Mouse (Mus musculus) myocyte (in vitro differentiated cells): ENCODE data around the gene Dcaf1. TPM values are rescaled to one million over a fixed set of nuclear protein-coding genes. Genes with fewer than 3 reads are reported as not detected.

Source experiments
- H3K27me3 ChIP-seq: one replicate; pipeline ENCODE4 v1.6.1; 2011; ENCODE audit not compliant: control insufficient read depth, insufficient read depth, insufficient read length
- H3K36me3 ChIP-seq: one replicate; pipeline ENCODE4 v1.6.1; 2011; ENCODE audit not compliant: control insufficient read depth, insufficient read depth
- H3K4me2 ChIP-seq: one replicate; pipeline ENCODE4 v1.6.1; 2011; ENCODE audit warnings: low read depth, control low read depth
- H3K4me3 ChIP-seq: one replicate; pipeline ENCODE4 v1.5.1; 2011; ENCODE audit warnings: mild to moderate bottlenecking, control low read depth, moderate library complexity
- H3K79me2 ChIP-seq: one replicate; pipeline ENCODE4 v1.6.1; 2011; ENCODE audit not compliant: control insufficient read depth, insufficient read depth
- H3ac ChIP-seq: one replicate; pipeline ENCODE4 v1.6.1; 2011; ENCODE audit not compliant: control insufficient read depth, insufficient read length
- CEBPB ChIP-seq: IDR thresholded peaks from 2 replicates; pipeline ENCODE4 v1.6.1; 2011; ENCODE audit warnings: mild to moderate bottlenecking, moderate library complexity; ENCODE audit not compliant: poor library complexity, insufficient read depth, severe bottlenecking
- E2F4 ChIP-seq: IDR thresholded peaks from one replicate; pipeline ENCODE4 v1.6.1; 2011; ENCODE audit warnings: mild to moderate bottlenecking, control low read depth, moderate library complexity; ENCODE audit not compliant: insufficient read depth
- MAX ChIP-seq: IDR thresholded peaks from one replicate; pipeline ENCODE4 v1.6.1; 2011; ENCODE audit warnings: low read depth, mild to moderate bottlenecking, control low read depth
- MYOD1 ChIP-seq, 3 experiments: IDR thresholded peaks; one replicate each; pipeline ENCODE4 v1.6.1; 2011; ENCODE audit warnings: control low read depth in 2 of 3, low read depth in 2 of 3, mild to moderate bottlenecking in 2 of 3, moderate library complexity in 1 of 3; ENCODE audit not compliant: insufficient read length in 2 of 3, control insufficient read depth in 1 of 3
- MYOG ChIP-seq, 3 experiments: IDR thresholded peaks; one replicate each; pipeline ENCODE4 v1.6.1; 2011; ENCODE audit warnings: control low read depth in 2 of 3, low read depth in 2 of 3, mild to moderate bottlenecking in 2 of 3; ENCODE audit not compliant: insufficient read length in 2 of 3, control insufficient read depth in 1 of 3, insufficient read depth in 1 of 3
- POLR2A ChIP-seq: IDR thresholded peaks from one replicate; pipeline ENCODE4 v1.6.1; 2011; ENCODE audit warnings: low read depth, mild to moderate bottlenecking, control low read depth, moderate library complexity; ENCODE audit not compliant: insufficient read length
- POLR2AphosphoS2 ChIP-seq: IDR thresholded peaks from one replicate; pipeline ENCODE4 v1.6.1; 2011; ENCODE audit warnings: low read depth, control low read depth; ENCODE audit not compliant: insufficient read length
- REST ChIP-seq: IDR thresholded peaks from one replicate; pipeline ENCODE4 v1.6.1; 2011; ENCODE audit warnings: mild to moderate bottlenecking, control low read depth, moderate library complexity; ENCODE audit not compliant: insufficient read depth, insufficient read length
- SRF ChIP-seq: IDR thresholded peaks from one replicate; pipeline ENCODE4 v1.6.1; 2011; ENCODE audit warnings: low read depth; ENCODE audit not compliant: control insufficient read depth, insufficient read length
- TCF12 ChIP-seq: IDR thresholded peaks from one replicate; pipeline ENCODE4 v1.6.1; 2011; ENCODE audit warnings: mild to moderate bottlenecking, control low read depth; ENCODE audit not compliant: poor library complexity, insufficient read depth, severe bottlenecking
- TCF3 ChIP-seq: IDR thresholded peaks from one replicate; pipeline ENCODE4 v1.6.1; 2011; ENCODE audit warnings: low read depth, control low read depth; ENCODE audit not compliant: insufficient read length
- USF1 ChIP-seq: IDR thresholded peaks from one replicate; pipeline ENCODE4 v1.6.1; 2011; ENCODE audit warnings: low read depth, mild to moderate bottlenecking, control low read depth, moderate library complexity
- polyA plus RNA-seq: library from polyadenylated mRNA; unstranded; fragments of >200 nt; fragmentation: generic; extraction: Trizol; gene quantifications from one replicate; pipeline ENCODE4 v1.2.1, GENCODE M21; 2012; ENCODE audit warnings: missing spikeins

Dcaf1 gene
- polyA plus RNA-seq, 1 experiment, result 12.3 TPM

DNA sequence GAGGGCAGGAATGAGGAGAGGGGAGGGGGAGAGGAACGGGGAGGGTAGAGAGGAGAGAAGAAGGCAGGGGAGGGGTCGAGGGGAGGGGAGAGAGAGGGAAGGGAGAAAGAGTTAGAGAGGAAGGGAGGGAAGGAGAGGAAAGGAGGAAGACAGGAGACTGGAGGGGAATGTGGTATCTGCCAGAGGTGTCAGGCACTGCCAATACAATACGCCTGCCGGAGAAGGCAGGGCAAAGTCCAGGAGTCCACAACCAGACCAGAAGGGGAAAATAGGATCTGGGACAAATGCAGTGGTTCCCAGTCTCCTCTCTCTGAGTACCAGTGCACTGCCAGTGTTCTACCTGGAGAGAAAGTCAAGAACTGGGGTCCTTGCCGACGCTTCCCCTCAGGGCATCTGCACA lies 30.8 kb upstream of the Dcaf1 start:
- Histone ChIP-seq H3K4me2 (no peak overlapping the region), H3K27me3 (peaks cover 20% of the 10 kb centered on the region), H3K79me2 (peaks cover 34% of the 10 kb centered on the region), H3K4me3 (no peak overlapping the region), H3K36me3 (no peaks in the 10 kb centered on the region), H3ac (no peak overlapping the region)
- no peak for TF ChIP-seq SRF
- TF ChIP-seq TCF3, result no peak
- TF ChIP-seq MYOG (IDR thresholded peaks at IDR 0.05; ENCODE audit: control insufficient read depth in 1 of 3, insufficient read depth in 1 of 3, insufficient read length in 2 of 3, low read depth in 2 of 3), result no peak
- no peak for TF ChIP-seq CEBPB
- TF ChIP-seq POLR2A, result no peak
- TF ChIP-seq MYOD1 (IDR thresholded peaks at IDR 0.05; ENCODE audit: control insufficient read depth in 1 of 3, insufficient read length in 2 of 3, low read depth in 2 of 3), result no peak
- no peak for TF ChIP-seq USF1

DNA sequence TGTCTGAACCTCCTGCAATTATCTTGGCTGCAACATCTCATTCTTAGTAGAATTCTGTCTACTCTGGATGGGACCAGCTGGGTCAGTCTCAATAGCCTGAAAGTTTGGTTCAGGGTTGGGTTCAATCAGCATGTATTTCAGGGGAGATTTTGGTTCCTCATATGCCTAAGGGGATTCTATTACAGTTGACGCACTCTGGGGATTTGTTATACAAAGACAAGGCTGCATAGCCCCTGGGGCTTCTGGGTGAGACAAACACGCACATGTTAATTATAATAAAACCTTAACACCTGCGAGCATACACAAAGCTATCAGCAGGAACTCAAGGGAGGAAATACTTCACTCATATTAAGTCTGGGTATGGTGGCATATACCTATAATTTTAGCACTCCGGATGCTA lies 15.2 kb upstream of the Dcaf1 start:
- TF ChIP-seq USF1 (no peak), MYOG (IDR thresholded peaks at IDR 0.05; ENCODE audit: control insufficient read depth in 1 of 3, insufficient read depth in 1 of 3, insufficient read length in 2 of 3, low read depth in 2 of 3) (no peak), POLR2AphosphoS2 (no peak), TCF12 (no peak)
- Histone ChIP-seq H3ac (no peak overlapping the region), H3K27me3 (peaks cover 16% of the 10 kb centered on the region), H3K79me2 (no peaks in the 10 kb centered on the region), H3K36me3 (no peaks in the 10 kb centered on the region), H3K4me2 (no peak overlapping the region), H3K4me3 (no peak overlapping the region)

DNA sequence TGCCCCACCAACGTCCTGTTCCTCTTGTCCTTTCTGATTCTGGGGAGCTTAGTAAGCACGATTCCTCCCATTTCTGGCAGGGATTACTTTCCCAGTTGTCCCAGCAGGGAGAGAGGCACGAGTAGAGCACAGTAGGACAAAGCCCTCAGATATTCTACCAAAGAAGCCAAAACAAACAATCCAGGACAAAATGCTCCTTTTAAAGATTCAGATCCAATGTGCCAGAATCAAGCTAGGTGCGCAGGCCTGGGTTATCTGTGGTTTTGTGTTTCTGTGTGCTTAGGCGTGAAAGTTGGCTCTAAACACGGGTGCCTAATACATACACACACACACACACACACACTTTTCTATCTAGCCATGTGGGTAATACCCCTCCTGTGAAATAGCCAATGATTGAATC lies 3.5 kb upstream of the Dcaf1 start:
- H3K4me2 ChIP-seq, result no peak overlapping the region
- H3K4me3 ChIP-seq, result no peak overlapping the region
- H3K27me3 ChIP-seq, result no peaks in the 10 kb centered on the region
- H3K36me3 ChIP-seq, result no peaks in the 10 kb centered on the region
- H3ac ChIP-seq, result no peak overlapping the region
- H3K79me2 ChIP-seq, result peaks cover 10% of the 10 kb centered on the region
- TF ChIP-seq TCF12 (no peak), SRF (no peak), MYOD1 (IDR thresholded peaks at IDR 0.05; ENCODE audit: control insufficient read depth in 1 of 3, insufficient read length in 2 of 3, low read depth in 2 of 3) (no peak), CEBPB (no peak), REST (no peak), MYOG (IDR thresholded peaks at IDR 0.05; ENCODE audit: control insufficient read depth in 1 of 3, insufficient read depth in 1 of 3, insufficient read length in 2 of 3, low read depth in 2 of 3) (no peak), E2F4 (no peak), USF1 (no peak), TCF3 (no peak), POLR2AphosphoS2 (no peak), POLR2A (no peak), MAX (no peak)

DNA sequence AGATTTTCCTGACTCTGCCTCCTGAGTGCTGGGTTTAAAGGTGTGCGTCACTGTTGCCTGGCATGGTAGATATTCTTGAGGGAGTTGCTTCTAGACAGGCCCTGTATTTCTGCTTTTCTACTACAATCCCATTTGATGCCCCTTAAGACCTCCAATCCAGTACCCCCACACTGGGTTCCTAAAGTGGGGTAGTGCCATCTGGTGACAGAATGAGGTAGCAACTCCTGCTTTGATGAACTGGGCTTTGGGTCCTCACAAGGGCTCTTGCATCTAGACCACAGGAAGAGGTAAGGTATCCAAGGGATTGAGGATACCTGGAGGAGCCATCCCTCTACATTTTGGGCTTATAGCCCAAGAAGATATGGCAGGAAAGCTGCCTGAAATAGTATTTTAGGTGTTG lies 2.5 kb upstream of the Dcaf1 start:
- Histone ChIP-seq H3K36me3 (no peaks in the 10 kb centered on the region), H3K79me2 (peaks cover 20% of the 10 kb centered on the region), H3K27me3 (no peaks in the 10 kb centered on the region), H3ac (no peak overlapping the region), H3K4me2 (no peak overlapping the region), H3K4me3 (no peak overlapping the region)
- TF ChIP-seq POLR2AphosphoS2 (no peak), E2F4 (no peak), MYOD1 (IDR thresholded peaks at IDR 0.05; ENCODE audit: control insufficient read depth in 1 of 3, insufficient read length in 2 of 3, low read depth in 2 of 3) (no peak), SRF (no peak), POLR2A (no peak), CEBPB (no peak), REST (no peak), MAX (no peak), USF1 (no peak), TCF3 (no peak), TCF12 (no peak), MYOG (IDR thresholded peaks at IDR 0.05; ENCODE audit: control insufficient read depth in 1 of 3, insufficient read depth in 1 of 3, insufficient read length in 2 of 3, low read depth in 2 of 3) (no peak)

DNA sequence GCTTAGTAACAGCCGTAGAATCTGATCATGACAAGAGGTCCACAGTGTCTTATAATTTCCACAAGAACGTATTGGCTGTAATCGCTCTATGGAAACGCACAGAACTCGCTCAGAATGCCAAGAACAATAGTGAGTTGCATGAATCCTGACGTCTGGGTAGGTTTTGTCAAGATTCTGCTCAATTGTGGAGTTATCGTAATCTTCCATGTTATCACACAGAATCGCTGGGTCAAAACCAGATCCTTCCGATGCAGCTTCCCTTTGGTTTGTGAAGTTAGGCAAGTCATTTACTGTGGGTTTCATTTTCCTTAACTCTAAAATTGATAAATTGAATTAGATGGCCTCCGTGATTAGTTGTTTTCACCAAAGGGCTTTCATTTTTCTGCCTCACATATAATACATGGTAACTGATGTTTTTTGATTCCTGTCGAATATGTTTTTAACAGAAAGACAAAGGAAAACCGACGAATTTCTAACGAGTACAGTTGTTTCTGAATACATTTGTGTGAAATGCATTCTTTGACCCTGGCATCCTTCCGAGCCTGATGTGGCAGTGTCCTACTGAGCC lies 540 bp upstream of the Dcaf1 start:
- H3K79me2 ChIP-seq, result peaks cover 32% of the 10 kb centered on the region
- no peak for TF ChIP-seq TCF3
- no peak for TF ChIP-seq POLR2AphosphoS2
- no peak for TF ChIP-seq REST
- no peak for TF ChIP-seq MAX
- TF ChIP-seq POLR2A, result no peak
- TF ChIP-seq CEBPB, result no peak
- no peak for TF ChIP-seq MYOG (IDR thresholded peaks at IDR 0.05; ENCODE audit: control insufficient read depth in 1 of 3, insufficient read depth in 1 of 3, insufficient read length in 2 of 3, low read depth in 2 of 3)
- no peak for TF ChIP-seq USF1
- TF ChIP-seq E2F4, result no peak
- no peak for TF ChIP-seq SRF
- no peaks in the 10 kb centered on the region for H3K36me3 ChIP-seq
- H3K27me3 ChIP-seq, result no peaks in the 10 kb centered on the region
- peak overlapping the region; percentile 83 for H3K4me2 ChIP-seq
- H3ac ChIP-seq, result peak overlapping the region; percentile 15
- peak overlapping the region; percentile 58 for H3K4me3 ChIP-seq
